Mouse (Mus musculus): ENCODE results near the gene Ptpn3.

Gene Ptpn3

DNA sequence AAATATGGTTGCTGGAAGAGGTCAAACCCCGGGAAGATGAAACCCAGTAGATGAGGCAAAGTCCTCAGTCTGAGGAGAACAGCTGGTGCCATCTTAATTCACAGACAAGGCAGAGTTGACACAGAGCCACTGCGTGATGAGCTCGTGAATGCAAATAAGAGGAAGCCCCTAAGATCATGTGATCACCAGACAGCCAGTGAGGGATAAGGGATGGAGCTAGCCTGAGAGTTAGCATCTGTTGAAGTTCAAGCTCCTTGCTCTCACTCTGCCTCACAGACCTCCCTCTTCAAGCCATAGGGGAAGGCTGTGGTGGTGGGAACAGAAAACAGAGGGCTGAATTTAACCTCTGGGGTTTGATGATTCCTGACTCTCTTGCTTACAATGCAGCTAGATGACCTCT lies 136.0 kb downstream of the Ptpn3 start:
- no peak for DNase-seq

GRCm38 (mm10) chr4:57164578-57165210 lies 136.9 kb downstream of the Ptpn3 start:
- DNase-seq = no peak

GRCm38 (mm10) chr4:57162789-57163722 lies 138.6 kb downstream of the Ptpn3 start:
- DNase-seq = no peak

DNA sequence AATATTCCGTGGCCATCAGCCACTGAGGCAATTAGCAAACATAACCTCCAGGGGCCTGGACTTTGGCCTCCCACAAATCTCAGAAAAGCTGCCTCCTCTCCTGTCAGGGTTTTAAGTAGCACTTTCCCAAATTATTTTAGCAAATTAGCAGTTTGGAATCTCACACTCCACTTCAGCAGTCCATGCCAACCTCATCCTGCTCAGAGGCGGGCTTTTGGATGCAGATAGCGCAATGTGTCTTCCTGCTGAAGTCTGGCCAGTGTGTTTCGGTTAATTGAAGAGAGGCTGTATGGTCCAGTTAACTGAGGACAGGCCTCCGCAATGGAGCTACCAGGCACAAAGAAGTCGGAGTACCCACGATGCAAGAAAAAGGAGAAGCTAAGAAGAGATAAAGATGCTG lies 141.1 kb downstream of the Ptpn3 start:
- no peak for DNase-seq

DNA sequence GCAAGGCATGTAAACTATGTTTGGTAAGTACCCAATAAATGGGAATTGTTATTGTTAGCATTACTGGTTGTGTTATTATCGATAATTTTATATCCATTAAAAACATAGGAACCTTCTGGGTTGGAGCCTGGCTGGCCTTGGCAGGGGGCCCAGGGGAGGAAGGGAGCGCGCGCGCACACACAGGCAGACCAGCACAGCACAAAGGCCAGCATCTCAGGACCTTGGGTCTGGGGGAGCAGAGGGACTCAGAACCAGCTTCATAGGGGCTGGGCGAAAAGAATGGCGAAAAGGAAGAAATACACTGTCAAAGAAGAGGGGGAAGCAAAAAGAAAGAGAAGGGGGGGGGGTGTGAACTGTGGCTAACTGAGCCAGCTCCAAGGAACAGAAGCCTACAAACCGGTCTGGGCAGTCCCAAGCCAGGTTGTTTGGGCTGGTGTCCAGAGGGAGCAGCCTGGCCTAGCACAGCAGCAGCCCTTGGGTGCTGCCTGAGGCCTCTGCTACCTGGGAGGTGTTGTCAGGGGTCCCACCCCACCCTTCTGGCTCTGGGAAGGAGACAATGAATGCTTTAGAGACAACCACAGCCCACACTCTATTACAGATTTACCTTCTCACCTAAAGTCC lies 145.0 kb downstream of the Ptpn3 start:
- peak; percentile 54 to 72 for DNase-seq

GRCm38 (mm10) chr4:57153838-57154237 lies 147.8 kb downstream of the Ptpn3 start:
- DNase-seq = peak; percentile 34 to 75

DNA sequence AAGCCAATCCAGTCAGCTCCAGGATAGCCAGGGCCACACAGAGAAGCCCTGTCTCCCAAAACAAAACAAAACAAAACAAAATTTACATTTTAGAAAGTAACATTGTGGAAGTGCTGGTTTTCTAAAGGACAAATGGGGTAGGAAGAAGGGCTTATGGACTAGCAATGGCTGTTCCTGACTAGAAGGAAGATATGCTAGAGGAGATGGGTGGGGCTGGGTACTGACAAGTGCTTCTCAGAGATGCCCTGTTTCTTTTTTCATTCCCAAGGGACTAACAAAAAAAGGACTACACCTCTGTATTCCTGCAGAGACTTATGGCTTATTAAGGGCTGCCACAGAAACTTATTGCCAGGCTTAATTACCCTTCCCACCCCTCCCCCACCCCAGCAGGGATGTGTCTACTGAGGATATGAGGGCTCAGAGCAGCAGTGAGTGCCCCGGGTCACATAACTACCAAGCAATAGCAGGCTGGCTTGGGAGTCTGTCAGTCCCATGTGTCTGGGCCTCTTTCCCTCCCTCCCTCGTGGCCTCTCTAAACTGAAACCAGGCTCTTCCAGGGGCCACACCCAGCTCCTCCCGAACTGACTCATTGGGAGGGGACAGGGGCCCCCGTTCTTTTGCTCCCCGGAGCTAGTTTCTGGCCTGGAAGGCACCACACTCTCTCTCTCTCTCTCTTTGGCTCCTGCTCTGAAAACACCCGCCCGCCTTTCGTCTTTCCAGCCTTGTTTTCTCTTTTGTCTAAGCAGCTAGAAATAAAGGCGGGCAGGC lies 148.4 kb downstream of the Ptpn3 start:
- DNase-seq = no peak

DNA sequence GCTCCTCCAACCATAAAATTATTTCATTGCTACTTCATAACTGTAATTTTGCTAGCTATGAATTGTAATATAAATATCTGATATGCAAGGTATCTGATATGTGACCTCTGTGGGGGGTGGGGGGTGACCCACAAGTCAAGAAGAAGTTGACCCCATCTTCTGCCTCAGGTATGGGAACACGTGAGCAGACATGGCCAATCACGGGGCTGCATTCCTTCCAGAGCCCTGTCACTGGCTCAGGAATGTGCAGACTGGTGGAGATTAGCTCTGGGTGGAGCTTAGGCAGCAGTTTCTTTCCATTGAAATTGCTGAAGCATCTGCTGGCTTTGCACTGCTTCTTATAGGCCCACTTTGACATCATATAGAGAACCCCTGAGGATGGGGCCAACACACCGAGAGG lies 153.5 kb downstream of the Ptpn3 start:
- DNase-seq = no peak

DNA sequence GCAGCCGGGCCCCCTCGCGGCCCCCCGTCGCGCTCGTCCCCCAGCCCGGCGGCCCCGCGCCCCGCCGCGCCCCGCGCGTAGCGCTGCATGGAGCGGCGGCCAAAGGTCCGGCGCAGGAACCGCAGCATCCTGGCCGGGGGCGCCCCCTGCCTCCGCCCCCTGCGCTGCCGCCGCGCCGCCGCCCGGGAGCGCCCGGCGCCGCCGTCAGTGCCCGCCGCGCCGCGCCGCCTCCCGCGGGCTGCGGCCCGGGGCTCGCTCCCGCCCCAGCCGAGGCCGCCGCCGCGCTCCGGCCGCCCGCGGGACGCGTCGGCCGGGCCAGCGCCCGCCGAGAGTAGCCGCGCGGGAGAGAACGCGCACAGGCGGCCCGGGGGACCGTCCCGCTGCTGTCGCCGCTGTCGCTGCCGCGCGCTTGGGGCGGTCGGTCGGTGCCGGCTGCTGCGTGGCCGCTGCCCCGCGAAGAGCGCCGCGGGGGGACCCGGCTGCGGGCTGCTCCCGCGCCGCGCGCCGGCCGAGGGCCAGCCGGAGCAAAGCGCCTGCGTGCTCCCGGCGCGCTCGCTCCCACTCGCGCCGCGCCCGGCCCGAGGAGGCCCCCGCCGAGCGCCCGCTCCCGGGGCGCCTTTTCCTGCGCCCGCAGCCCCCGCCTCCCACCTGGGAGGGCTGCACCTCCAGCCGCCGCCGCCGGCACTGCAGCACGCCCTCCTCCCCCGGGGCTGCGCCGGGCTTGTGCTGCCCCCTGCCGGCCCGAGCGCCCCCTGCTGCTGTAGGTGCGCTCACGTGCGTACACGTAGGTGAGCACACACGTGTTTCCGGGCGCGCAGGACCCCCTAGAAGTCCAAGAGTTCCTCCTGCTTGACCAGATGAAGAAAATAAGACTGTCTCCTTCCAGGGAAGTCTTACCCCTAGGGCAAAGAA lies 158.4 kb downstream of the Ptpn3 start, which contains the start of gene Epb41l4b:
Gene Epb41l4b, minus strand, starts transcription at position 412 of the 912 bp plus-strand sequence.
- peak; percentile 73 to 74 for DNase-seq

GRCm38 (mm10) chr4:57142374-57143025 lies 159.1 kb downstream of the Ptpn3 start:
- no peak for DNase-seq

GRCm38 (mm10) chr4:57141908-57142361 lies 159.7 kb downstream of the Ptpn3 start:
- no peak for DNase-seq

DNA sequence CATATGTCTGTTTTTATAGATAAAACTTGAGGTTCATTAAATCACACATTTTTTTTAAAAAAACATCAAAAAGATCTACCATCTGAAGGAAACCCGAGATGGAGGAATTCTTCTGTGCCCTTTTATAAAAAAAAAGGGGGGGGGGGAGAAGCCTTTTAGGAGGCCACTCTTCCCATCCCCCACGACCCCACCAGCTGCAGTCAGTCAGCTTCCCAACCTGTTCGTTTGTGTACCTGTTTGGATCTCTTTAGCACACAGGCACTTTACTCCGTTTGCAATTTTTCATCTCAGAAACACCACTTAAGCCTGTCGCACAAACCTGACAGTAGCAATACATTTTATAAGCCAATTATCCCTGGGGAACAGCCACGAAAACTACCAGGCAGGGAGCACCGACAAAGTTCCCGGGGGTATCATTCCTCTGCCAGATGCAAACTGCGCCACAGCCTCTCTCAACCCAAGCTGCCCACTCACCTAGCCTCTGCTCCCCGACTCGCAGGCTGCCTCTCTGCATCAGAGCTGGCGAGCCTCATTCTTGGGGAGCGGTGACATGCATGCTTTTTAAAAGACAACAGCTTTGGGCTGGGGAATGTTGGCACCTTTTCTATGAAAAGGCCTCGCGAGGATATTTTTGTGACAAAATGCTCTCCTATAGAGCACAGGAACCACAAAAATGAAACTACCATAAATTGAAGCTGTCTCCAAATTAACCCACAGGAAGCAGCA lies 160.5 kb downstream of the Ptpn3 start:
- no peak for DNase-seq

Data from kidney, adult 8-10 months (tissue).